Mouse (Mus musculus) small intestine, adult 2 months (tissue): Measurements from ENCODE around the gene Paqr7. TPM values are rescaled to one million over a fixed set of nuclear protein-coding genes. Genes with fewer than 3 reads are reported as not detected.

ENCODE experiments used
- H3K27ac ChIP-seq: fragments of 200-500 bp; 2 replicates; pipeline ENCODE4 v1.5.1; 2012; ENCODE audit warnings: low read depth, low read length, control low read depth, inconsistent platforms; ENCODE audit not compliant: insufficient read depth
- H3K27me3 ChIP-seq: fragments of 200-500 bp; 2 replicates; pipeline ENCODE4 v1.6.1; 2012; ENCODE audit warnings: mild to moderate bottlenecking, moderate library complexity, low read length, inconsistent platforms; ENCODE audit not compliant: control insufficient read depth, insufficient read depth
- H3K36me3 ChIP-seq: fragments of 200-500 bp; 2 replicates; pipeline ENCODE4 v1.6.1; 2012; ENCODE audit warnings: mild to moderate bottlenecking, low read length, control low read depth, inconsistent platforms; ENCODE audit not compliant: control insufficient read depth, insufficient read depth
- H3K4me1 ChIP-seq: fragments of 200-500 bp; 2 replicates; pipeline ENCODE4 v1.6.1; 2012; ENCODE audit warnings: low read length, inconsistent platforms, mixed read lengths; ENCODE audit not compliant: control insufficient read depth, insufficient read depth, insufficient read length
- H3K4me3 ChIP-seq: fragments of 200-500 bp; 2 replicates; pipeline ENCODE4 v1.5.1; 2012; ENCODE audit warnings: low read depth, mild to moderate bottlenecking, control low read depth, inconsistent platforms, low read length, moderate library complexity
- CTCF ChIP-seq: fragments of 200-500 bp; IDR thresholded peaks from 2 replicates; pipeline ENCODE4 v1.5.1; 2012; ENCODE audit warnings: low read depth, mild to moderate bottlenecking, control low read depth, inconsistent platforms, low read length, moderate library complexity, mixed read lengths; ENCODE audit not compliant: insufficient replicate concordance, insufficient read length; ENCODE audit errors: extremely low read depth
- POLR2A ChIP-seq: fragments of 200-500 bp; IDR thresholded peaks from 2 replicates; pipeline ENCODE4 v1.6.1; 2012; ENCODE audit warnings: low read depth, mild to moderate bottlenecking, control low read depth, inconsistent platforms, low read length, moderate library complexity
- WGBS: fragments of 180-500 bp; shearing (Covaris S2); methylation state at CpG from one replicate; pipeline ENCODE4 v1.1.7; 2018; 5-methylcytosine and 5-hydroxymethylcytosine counted together
- polyA plus RNA-seq: library from polyadenylated mRNA; depleted of rRNA; stranded (reverse); fragments of >200 nt; gene quantifications from 2 replicates; pipeline ENCODE4 v1.2.3, GENCODE M21; 2012

Paqr7 gene
- polyA plus RNA-seq, 1 experiment = 31.2 TPM

- H3K4me3 ChIP-seq = no peak overlapping the region
- 87% methylated on average over 4 of the region's 4 CpGs for WGBS
- H3K27ac ChIP-seq = no peak overlapping the region
- peaks cover 2% of the 10 kb centered on the region; the same call in 1 of the 2 replicates for H3K4me1 ChIP-seq
- peaks cover 5% of the 10 kb centered on the region; the same call in 1 of the 2 replicates for H3K36me3 ChIP-seq
- H3K27me3 ChIP-seq = no peaks in the 10 kb centered on the region
- TF ChIP-seq POLR2A = no peak
- TF ChIP-seq CTCF = no peak
Measured at GRCm38 (mm10) chr4:134505303-134505789, 8.8 kb downstream of the Paqr7 start.

GRCm38 (mm10) chr4:134505966-134506594 lies 9.6 kb downstream of the Paqr7 start:
- H3K27ac ChIP-seq = no peak overlapping the region
- H3K27me3 ChIP-seq = no peaks in the 10 kb centered on the region
- peaks cover 4% of the 10 kb centered on the region for H3K4me1 ChIP-seq
- TF ChIP-seq POLR2A = no peak
- TF ChIP-seq CTCF = no peak
- 84% methylated on average over 4 of the region's 4 CpGs for WGBS
- H3K4me3 ChIP-seq = no peak overlapping the region
- peaks cover 5% of the 10 kb centered on the region; the same call in 1 of the 2 replicates for H3K36me3 ChIP-seq

- Histone ChIP-seq H3K27ac (no peak overlapping the region), H3K27me3 (no peaks in the 10 kb centered on the region), H3K4me1 (peaks cover 5% of the 10 kb centered on the region), H3K4me3 (no peak overlapping the region), H3K36me3 (peaks cover 5% of the 10 kb centered on the region; the same call in 1 of the 2 replicates)
- WGBS = 90% methylated on average over 19 of the region's 19 CpGs
- no peak for TF ChIP-seq CTCF
- no peak for TF ChIP-seq POLR2A
Measured at GRCm38 (mm10) chr4:134506713-134507112, 10.2 kb downstream of the Paqr7 start.

GRCm38 (mm10) chr4:134510396-134510795 lies 13.9 kb downstream of the Paqr7 start:
- H3K4me3 ChIP-seq = no peak overlapping the region
- 77% methylated on average over 4 of the region's 4 CpGs for WGBS
- H3K27ac ChIP-seq = no peak overlapping the region

GRCm38 (mm10) chr4:134510845-134511411 lies 14.4 kb downstream of the Paqr7 start, which contains the start of gene Aunip:
Aunip (plus strand) TSS chr4:134510999.
- Histone ChIP-seq H3K4me3 (peak within 1 kb of the TSS; percentile 67), H3K27ac (no peak within 1 kb of the TSS), H3K27me3 (no peaks in the 10 kb centered on the region), H3K36me3 (peaks cover 5% of the 10 kb centered on the region; the same call in 1 of the 2 replicates), H3K4me1 (peaks cover 9% of the 10 kb centered on the region)
- TF ChIP-seq CTCF = no peak
- TF ChIP-seq POLR2A = no peak
- WGBS = under 1% methylated on average over 42 of the region's 42 CpGs

More at GRCm38 (mm10) chr4:134510396-134510795, 13.9 kb downstream of the Paqr7 start:
- H3K4me1 ChIP-seq = peaks cover 9% of the 10 kb centered on the region
- peaks cover 5% of the 10 kb centered on the region; the same call in 1 of the 2 replicates for H3K36me3 ChIP-seq
- no peaks in the 10 kb centered on the region for H3K27me3 ChIP-seq
- TF ChIP-seq POLR2A = no peak
- TF ChIP-seq CTCF = no peak

GRCm38 (mm10) chr4:134511730-134512129 lies 15.2 kb downstream of the Paqr7 start:
- no peak overlapping the region for H3K4me3 ChIP-seq
- no peaks in the 10 kb centered on the region for H3K27me3 ChIP-seq
- H3K27ac ChIP-seq = no peak overlapping the region
- H3K4me1 ChIP-seq = peaks cover 9% of the 10 kb centered on the region
- TF ChIP-seq POLR2A (no peak), CTCF (no peak)
- H3K36me3 ChIP-seq = peaks cover 5% of the 10 kb centered on the region; the same call in 1 of the 2 replicates
- 20% methylated on average over 6 of the region's 6 CpGs for WGBS

GRCm38 (mm10) chr4:134512798-134513197 lies 16.3 kb downstream of the Paqr7 start:
- WGBS = 6% methylated on average over 15 of the region's 15 CpGs
- TF ChIP-seq CTCF = peak; percentile 51; the same call in 1 of the 2 replicates
- no peak for TF ChIP-seq POLR2A
- Histone ChIP-seq H3K27ac (0 out of 2 replicates have a peak overlapping the region, but pooled peaks have one; percentile 30), H3K27me3 (no peaks in the 10 kb centered on the region), H3K4me3 (peak overlapping the region; percentile 48), H3K36me3 (no peaks in the 10 kb centered on the region), H3K4me1 (peaks cover 14% of the 10 kb centered on the region)
